Mouse (Mus musculus) embryonic facial prominence, embryonic 12.5 days (tissue): ENCODE measurements at regions not wholly inside any gene's neighbourhood (a gene's known extent, or its start where the extent isn't known, plus 50 kb on each side); places are given as distances from the start of the nearest gene placed in this dataset.
"Not testable (repeated sequence)": the region's sequence is repeated elsewhere in the genome, so short reads cannot be mapped to it uniquely, and the experiment has no call there.

Experiments used
- ATAC-seq: fragments of 200-750 bp; cut with Nextera tagmentation; 2 replicates; pipeline ENCODE4 v1.8.0; 2017; ENCODE audit not compliant: insufficient number of reproducible peaks, insufficient read depth, low FRiP score, low TSS enrichment
- H3K27ac ChIP-seq: fragments of 300-500 bp; sonication (generic); 2 replicates; pipeline ENCODE4 v1.5.1; 2016; ENCODE audit warnings: mild to moderate bottlenecking
- H3K27me3 ChIP-seq: fragments of 300-500 bp; sonication (generic); 2 replicates; pipeline ENCODE4 v1.6.1; 2016; ENCODE audit warnings: mild to moderate bottlenecking, moderate library complexity
- H3K36me3 ChIP-seq: fragments of 300-500 bp; sonication (generic); 2 replicates; pipeline ENCODE4 v1.6.1; 2016; ENCODE audit warnings: mild to moderate bottlenecking
- H3K4me1 ChIP-seq: fragments of 300-500 bp; sonication (generic); 2 replicates; pipeline ENCODE4 v1.6.1; 2016
- H3K4me2 ChIP-seq: fragments of 300-500 bp; sonication (generic); replicated peaks from 2 replicates; pipeline ENCODE4 v1.6.1; 2016; ENCODE audit warnings: mild to moderate bottlenecking, moderate library complexity
- H3K4me3 ChIP-seq: fragments of 300-500 bp; sonication (generic); 2 replicates; pipeline ENCODE4 v1.5.1; 2016; ENCODE audit warnings: mild to moderate bottlenecking
- H3K9ac ChIP-seq: fragments of 300-500 bp; sonication (generic); 2 replicates; pipeline ENCODE4 v1.6.1; 2016; ENCODE audit warnings: mild to moderate bottlenecking, moderate library complexity
- H3K9me3 ChIP-seq: fragments of 300-500 bp; sonication (generic); 2 replicates; pipeline ENCODE4 v1.6.1; 2016; ENCODE audit warnings: mild to moderate bottlenecking, moderate library complexity
- WGBS: fragments of 180-500 bp; shearing (Covaris S2); methylation state at CpG from one replicate; pipeline ENCODE4 v1.1.7; 2016; 5-methylcytosine and 5-hydroxymethylcytosine counted together

GRCm38 (mm10) chr13:102006565-102006964 is 238.5 kb upstream of the Pik3r1 start:
- H3K27ac ChIP-seq, result no peak overlapping the region
- H3K4me3 ChIP-seq, result no peak overlapping the region
- no peaks in the 10 kb centered on the region for H3K9me3 ChIP-seq
- ATAC-seq, result no peak
- 91% methylated on average over 5 of the region's 5 CpGs for WGBS
- no peak overlapping the region for H3K4me2 ChIP-seq
- H3K9ac ChIP-seq, result no peak overlapping the region
- no peaks in the 10 kb centered on the region for H3K4me1 ChIP-seq
- no peaks in the 10 kb centered on the region for H3K27me3 ChIP-seq
- H3K36me3 ChIP-seq, result no peaks in the 10 kb centered on the region

GRCm38 (mm10) chr13:102011965-102012364 is 243.9 kb upstream of the Pik3r1 start:
- WGBS, result 81% methylated on average over 2 of the region's 2 CpGs
- H3K4me3 ChIP-seq, result no peak overlapping the region
- no peaks in the 10 kb centered on the region for H3K36me3 ChIP-seq
- H3K9me3 ChIP-seq, result no peaks in the 10 kb centered on the region
- no peak overlapping the region for H3K4me2 ChIP-seq
- no peaks in the 10 kb centered on the region for H3K4me1 ChIP-seq
- no peak overlapping the region for H3K27ac ChIP-seq
- no peaks in the 10 kb centered on the region for H3K27me3 ChIP-seq
- ATAC-seq, result no peak
- H3K9ac ChIP-seq, result no peak overlapping the region

- 90% methylated on average over 2 of the region's 2 CpGs for WGBS
- no peaks in the 10 kb centered on the region for H3K27me3 ChIP-seq
- ATAC-seq, result no peak
- H3K4me1 ChIP-seq, result no peaks in the 10 kb centered on the region
- no peaks in the 10 kb centered on the region for H3K36me3 ChIP-seq
- H3K4me3 ChIP-seq, result no peak overlapping the region
- H3K27ac ChIP-seq, result no peak overlapping the region
- no peaks in the 10 kb centered on the region for H3K9me3 ChIP-seq
- H3K4me2 ChIP-seq, result no peak overlapping the region
- no peak overlapping the region for H3K9ac ChIP-seq
These were observed 246.5 kb upstream of the Pik3r1 start for GRCm38 (mm10) chr13:102014514-102014913.

GRCm38 (mm10) chr13:102014958-102015357 is 246.9 kb upstream of the Pik3r1 start:
- Histone ChIP-seq H3K9ac (no peak overlapping the region), H3K36me3 (no peaks in the 10 kb centered on the region), H3K9me3 (no peaks in the 10 kb centered on the region), H3K4me2 (no peak overlapping the region), H3K4me1 (no peaks in the 10 kb centered on the region), H3K27ac (no peak overlapping the region), H3K4me3 (no peak overlapping the region), H3K27me3 (no peaks in the 10 kb centered on the region)
- 74% methylated on average over 3 of the region's 3 CpGs for WGBS
- ATAC-seq, result no peak

GRCm38 (mm10) chr13:102016518-102016917 is 248.5 kb upstream of the Pik3r1 start:
- H3K4me3 ChIP-seq, result no peak overlapping the region
- H3K9ac ChIP-seq, result no peak overlapping the region
- WGBS, result 94% methylated on average over 5 of the region's 5 CpGs
- ATAC-seq, result no peak
- no peaks in the 10 kb centered on the region for H3K4me1 ChIP-seq
- H3K27me3 ChIP-seq, result no peaks in the 10 kb centered on the region
- H3K27ac ChIP-seq, result no peak overlapping the region
- no peaks in the 10 kb centered on the region for H3K9me3 ChIP-seq
- H3K36me3 ChIP-seq, result no peaks in the 10 kb centered on the region
- no peak overlapping the region for H3K4me2 ChIP-seq

- no peak for ATAC-seq
- Histone ChIP-seq H3K4me3 (no peak overlapping the region), H3K9me3 (no peaks in the 10 kb centered on the region), H3K4me1 (no peaks in the 10 kb centered on the region), H3K36me3 (no peaks in the 10 kb centered on the region), H3K27me3 (no peaks in the 10 kb centered on the region), H3K4me2 (no peak overlapping the region), H3K27ac (no peak overlapping the region), H3K9ac (no peak overlapping the region)
- 38% methylated on average over 1 of the region's 1 CpGs for WGBS
These were observed 254.3 kb upstream of the Pik3r1 start for GRCm38 (mm10) chr13:102022273-102022672.

- H3K9me3 ChIP-seq, result no peaks in the 10 kb centered on the region
- H3K36me3 ChIP-seq, result no peaks in the 10 kb centered on the region
- no peak for ATAC-seq
- no peaks in the 10 kb centered on the region for H3K4me1 ChIP-seq
- H3K27me3 ChIP-seq, result no peaks in the 10 kb centered on the region
- WGBS, result 90% methylated on average over 4 of the region's 4 CpGs
- no peak overlapping the region for H3K27ac ChIP-seq
- H3K4me2 ChIP-seq, result no peak overlapping the region
- H3K9ac ChIP-seq, result no peak overlapping the region
- H3K4me3 ChIP-seq, result no peak overlapping the region
These were observed 254.7 kb upstream of the Pik3r1 start for GRCm38 (mm10) chr13:102022757-102023156.

GRCm38 (mm10) chr13:102023624-102024023 is 255.6 kb upstream of the Pik3r1 start:
- Histone ChIP-seq H3K9ac (no peak overlapping the region), H3K9me3 (no peaks in the 10 kb centered on the region), H3K27ac (no peak overlapping the region), H3K4me3 (no peak overlapping the region), H3K36me3 (no peaks in the 10 kb centered on the region), H3K4me1 (no peaks in the 10 kb centered on the region), H3K4me2 (no peak overlapping the region), H3K27me3 (no peaks in the 10 kb centered on the region)
- ATAC-seq, result no peak
- WGBS, result 98% methylated on average over 1 of the region's 1 CpGs

- Histone ChIP-seq H3K27me3 (no peaks in the 10 kb centered on the region), H3K4me1 (no peaks in the 10 kb centered on the region), H3K9me3 (no peaks in the 10 kb centered on the region), H3K36me3 (no peaks in the 10 kb centered on the region), H3K4me3 (no peak overlapping the region), H3K4me2 (no peak overlapping the region), H3K27ac (no peak overlapping the region), H3K9ac (no peak overlapping the region)
- 80% methylated on average over 3 of the region's 3 CpGs for WGBS
- no peak for ATAC-seq
These were observed 257.1 kb upstream of the Pik3r1 start for GRCm38 (mm10) chr13:102025138-102025537.

- not testable (repeated sequence) for H3K4me1 ChIP-seq, H3K9me3 ChIP-seq, H3K36me3 ChIP-seq, H3K4me2 ChIP-seq, H3K4me3 ChIP-seq, H3K27me3 ChIP-seq, ATAC-seq, H3K27ac ChIP-seq, H3K9ac ChIP-seq
- 83% methylated on average over 2 of the region's 2 CpGs for WGBS
These were observed 257.5 kb upstream of the Pik3r1 start for GRCm38 (mm10) chr13:102025547-102025946.

- Histone ChIP-seq H3K27ac (no peak overlapping the region), H3K4me1 (no peaks in the 10 kb centered on the region), H3K9me3 (no peaks in the 10 kb centered on the region), H3K27me3 (no peaks in the 10 kb centered on the region), H3K36me3 (no peaks in the 10 kb centered on the region), H3K4me3 (no peak overlapping the region), H3K9ac (no peak overlapping the region), H3K4me2 (no peak overlapping the region)
- 54% methylated on average over 4 of the region's 4 CpGs for WGBS
- no peak for ATAC-seq
These were observed 263.4 kb upstream of the Pik3r1 start for GRCm38 (mm10) chr13:102031416-102031815.

- Histone ChIP-seq H3K9ac (no peak overlapping the region), H3K27me3 (no peaks in the 10 kb centered on the region), H3K4me1 (no peaks in the 10 kb centered on the region), H3K27ac (no peak overlapping the region), H3K4me2 (no peak overlapping the region), H3K36me3 (no peaks in the 10 kb centered on the region), H3K9me3 (no peaks in the 10 kb centered on the region), H3K4me3 (no peak overlapping the region)
- no peak for ATAC-seq
- WGBS, result 56% methylated on average over 4 of the region's 4 CpGs
These were observed 266.5 kb upstream of the Pik3r1 start for GRCm38 (mm10) chr13:102034484-102034883.

GRCm38 (mm10) chr13:102036001-102036400 is 268.0 kb upstream of the Pik3r1 start:
- H3K27me3 ChIP-seq, result no peaks in the 10 kb centered on the region
- no peak overlapping the region for H3K4me3 ChIP-seq
- H3K4me2 ChIP-seq, result no peak overlapping the region
- no peak overlapping the region for H3K27ac ChIP-seq
- H3K9ac ChIP-seq, result no peak overlapping the region
- WGBS, result 75% methylated on average over 5 of the region's 5 CpGs
- H3K36me3 ChIP-seq, result no peaks in the 10 kb centered on the region
- no peaks in the 10 kb centered on the region for H3K4me1 ChIP-seq
- ATAC-seq, result no peak
- H3K9me3 ChIP-seq, result no peaks in the 10 kb centered on the region
